Mouse (Mus musculus): ENCODE measurements around the gene Arih1. TPM values are rescaled to one million over a fixed set of nuclear protein-coding genes. Genes with fewer than 3 reads are reported as not detected.

Gene Arih1
- polyA plus RNA-seq, 1 experiment from 2014 or later: 21.2 TPM

GRCm38 (mm10) chr9:59474838-59475237 lies 11.6 kb downstream of the Arih1 start:
- H3K4me2 ChIP-seq (ENCODE audit: low read length): no peak overlapping the region
- ATAC-seq: no peak
- 89% methylated on average over 1 of the region's 1 CpGs for WGBS

GRCm38 (mm10) chr9:59473171-59473570 lies 13.2 kb downstream of the Arih1 start:
- H3K4me3 ChIP-seq (replicated peaks; ENCODE audit: low read length): no peak overlapping the region
- peaks cover 2% of the 10 kb centered on the region; the same call in 1 of the 2 replicates for H3K4me1 ChIP-seq (replicated peaks; ENCODE audit: control insufficient read depth, insufficient read depth, low read length)
- H3K4me2 ChIP-seq (ENCODE audit: low read length): no peak overlapping the region
- WGBS: 68% methylated on average over 2 of the region's 2 CpGs
- no peak overlapping the region for H3K9ac ChIP-seq (replicated peaks; ENCODE audit: low read depth, low read length)
- no peaks in the 10 kb centered on the region for H3K9me3 ChIP-seq (ENCODE audit: control insufficient read depth, low read length)
- no peak overlapping the region for H3K27ac ChIP-seq (ENCODE audit: low read length)
- ATAC-seq: no peak
- no peaks in the 10 kb centered on the region for H3K27me3 ChIP-seq (replicated peaks; ENCODE audit: control insufficient read depth, insufficient read depth, low read length)
- no peaks in the 10 kb centered on the region for H3K36me3 ChIP-seq (ENCODE audit: control insufficient read depth, insufficient read depth)

More at GRCm38 (mm10) chr9:59474838-59475237, 11.6 kb downstream of the Arih1 start:
- no peak overlapping the region for H3K27ac ChIP-seq (ENCODE audit: low read length)
- no peak overlapping the region for H3K9ac ChIP-seq (replicated peaks; ENCODE audit: low read depth, low read length)
- H3K4me1 ChIP-seq (replicated peaks; ENCODE audit: control insufficient read depth, insufficient read depth, low read length): peaks cover 2% of the 10 kb centered on the region; the same call in 1 of the 2 replicates
- H3K27me3 ChIP-seq (replicated peaks; ENCODE audit: control insufficient read depth, insufficient read depth, low read length): no peaks in the 10 kb centered on the region
- H3K9me3 ChIP-seq (ENCODE audit: control insufficient read depth, low read length): no peaks in the 10 kb centered on the region
- no peak overlapping the region for H3K4me3 ChIP-seq (replicated peaks; ENCODE audit: low read length)
- no peaks in the 10 kb centered on the region for H3K36me3 ChIP-seq (ENCODE audit: control insufficient read depth, insufficient read depth)

GRCm38 (mm10) chr9:59469446-59469845 lies 17.0 kb downstream of the Arih1 start:
- 74% methylated on average over 1 of the region's 1 CpGs for WGBS
- Histone ChIP-seq H3K4me3 (replicated peaks; ENCODE audit: low read length) (no peak overlapping the region), H3K27ac (ENCODE audit: low read length) (no peak overlapping the region), H3K36me3 (ENCODE audit: control insufficient read depth, insufficient read depth) (no peaks in the 10 kb centered on the region), H3K4me2 (ENCODE audit: low read length) (no peak overlapping the region), H3K9ac (replicated peaks; ENCODE audit: low read depth, low read length) (no peak overlapping the region), H3K4me1 (replicated peaks; ENCODE audit: control insufficient read depth, insufficient read depth, low read length) (no peaks in the 10 kb centered on the region; the same call in 1 of the 2 replicates), H3K27me3 (replicated peaks; ENCODE audit: control insufficient read depth, insufficient read depth, low read length) (no peaks in the 10 kb centered on the region), H3K9me3 (ENCODE audit: control insufficient read depth, low read length) (no peaks in the 10 kb centered on the region)
- ATAC-seq: no peak

GRCm38 (mm10) chr9:59464293-59464692 lies 22.1 kb downstream of the Arih1 start:
- Histone ChIP-seq H3K4me3 (replicated peaks; ENCODE audit: low read length) (no peak overlapping the region), H3K9me3 (ENCODE audit: control insufficient read depth, low read length) (no peaks in the 10 kb centered on the region), H3K9ac (replicated peaks; ENCODE audit: low read depth, low read length) (no peak overlapping the region), H3K27me3 (replicated peaks; ENCODE audit: control insufficient read depth, insufficient read depth, low read length) (no peaks in the 10 kb centered on the region), H3K4me1 (replicated peaks; ENCODE audit: control insufficient read depth, insufficient read depth, low read length) (no peaks in the 10 kb centered on the region), H3K27ac (ENCODE audit: low read length) (no peak overlapping the region), H3K4me2 (ENCODE audit: low read length) (no peak overlapping the region), H3K36me3 (ENCODE audit: control insufficient read depth, insufficient read depth) (no peaks in the 10 kb centered on the region)
- WGBS: 77% methylated on average over 1 of the region's 1 CpGs
- ATAC-seq: no peak

- no peaks in the 10 kb centered on the region; the same call in 1 of the 2 replicates for H3K4me1 ChIP-seq (replicated peaks; ENCODE audit: control insufficient read depth, insufficient read depth, low read length)
- ATAC-seq: no peak
- no peak overlapping the region for H3K27ac ChIP-seq (ENCODE audit: low read length)
- H3K36me3 ChIP-seq (ENCODE audit: control insufficient read depth, insufficient read depth): no peaks in the 10 kb centered on the region
- WGBS: 70% methylated on average over 4 of the region's 4 CpGs
- H3K4me3 ChIP-seq (replicated peaks; ENCODE audit: low read length): no peak overlapping the region
- no peaks in the 10 kb centered on the region for H3K27me3 ChIP-seq (replicated peaks; ENCODE audit: control insufficient read depth, insufficient read depth, low read length)
- H3K4me2 ChIP-seq (ENCODE audit: low read length): no peak overlapping the region
- no peaks in the 10 kb centered on the region for H3K9me3 ChIP-seq (ENCODE audit: control insufficient read depth, low read length)
- no peak overlapping the region for H3K9ac ChIP-seq (replicated peaks; ENCODE audit: low read depth, low read length)
These were observed 27.4 kb downstream of the Arih1 start for GRCm38 (mm10) chr9:59458997-59459510.

- H3K9me3 ChIP-seq (ENCODE audit: control insufficient read depth, low read length): no peaks in the 10 kb centered on the region
- WGBS: 100% methylated on average over 1 of the region's 1 CpGs
- no peak overlapping the region for H3K4me2 ChIP-seq (ENCODE audit: low read length)
- H3K36me3 ChIP-seq (ENCODE audit: control insufficient read depth, insufficient read depth): no peaks in the 10 kb centered on the region
- no peak for ATAC-seq
- H3K4me3 ChIP-seq (replicated peaks; ENCODE audit: low read length): no peak overlapping the region
- no peaks in the 10 kb centered on the region for H3K27me3 ChIP-seq (replicated peaks; ENCODE audit: control insufficient read depth, insufficient read depth, low read length)
- no peak overlapping the region for H3K27ac ChIP-seq (ENCODE audit: low read length)
- H3K9ac ChIP-seq (replicated peaks; ENCODE audit: low read depth, low read length): no peak overlapping the region
- no peaks in the 10 kb centered on the region; the same call in 1 of the 2 replicates for H3K4me1 ChIP-seq (replicated peaks; ENCODE audit: control insufficient read depth, insufficient read depth, low read length)
These were observed 28.0 kb downstream of the Arih1 start for GRCm38 (mm10) chr9:59458416-59458815.

GRCm38 (mm10) chr9:59457671-59458070 lies 28.7 kb downstream of the Arih1 start:
- Histone ChIP-seq H3K9me3 (ENCODE audit: control insufficient read depth, low read length) (no peaks in the 10 kb centered on the region), H3K4me1 (replicated peaks; ENCODE audit: control insufficient read depth, insufficient read depth, low read length) (no peaks in the 10 kb centered on the region; the same call in 1 of the 2 replicates), H3K4me2 (ENCODE audit: low read length) (no peak overlapping the region), H3K27ac (ENCODE audit: low read length) (no peak overlapping the region), H3K36me3 (ENCODE audit: control insufficient read depth, insufficient read depth) (no peaks in the 10 kb centered on the region), H3K9ac (replicated peaks; ENCODE audit: low read depth, low read length) (no peak overlapping the region), H3K27me3 (replicated peaks; ENCODE audit: control insufficient read depth, insufficient read depth, low read length) (no peaks in the 10 kb centered on the region), H3K4me3 (replicated peaks; ENCODE audit: low read length) (no peak overlapping the region)
- 74% methylated on average over 1 of the region's 1 CpGs for WGBS
- ATAC-seq: no peak

- Histone ChIP-seq H3K4me2 (ENCODE audit: low read length) (no peak overlapping the region), H3K9me3 (ENCODE audit: control insufficient read depth, low read length) (no peaks in the 10 kb centered on the region), H3K27ac (ENCODE audit: low read length) (no peak overlapping the region), H3K4me1 (replicated peaks; ENCODE audit: control insufficient read depth, insufficient read depth, low read length) (no peaks in the 10 kb centered on the region; the same call in 1 of the 2 replicates), H3K27me3 (replicated peaks; ENCODE audit: control insufficient read depth, insufficient read depth, low read length) (no peaks in the 10 kb centered on the region), H3K36me3 (ENCODE audit: control insufficient read depth, insufficient read depth) (no peaks in the 10 kb centered on the region), H3K4me3 (replicated peaks; ENCODE audit: low read length) (no peak overlapping the region), H3K9ac (replicated peaks; ENCODE audit: low read depth, low read length) (no peak overlapping the region)
- ATAC-seq: no peak
- 91% methylated on average over 3 of the region's 3 CpGs for WGBS
These were observed 30.9 kb downstream of the Arih1 start for GRCm38 (mm10) chr9:59455404-59456068.

- H3K27me3 ChIP-seq (replicated peaks; ENCODE audit: control insufficient read depth, insufficient read depth, low read length): no peaks in the 10 kb centered on the region
- no peak overlapping the region for H3K27ac ChIP-seq (ENCODE audit: low read length)
- no peak overlapping the region for H3K4me3 ChIP-seq (replicated peaks; ENCODE audit: low read length)
- H3K9me3 ChIP-seq (ENCODE audit: control insufficient read depth, low read length): no peaks in the 10 kb centered on the region
- H3K4me2 ChIP-seq (ENCODE audit: low read length): no peak overlapping the region
- WGBS: 89% methylated on average over 1 of the region's 1 CpGs
- no peak for ATAC-seq
- no peak overlapping the region for H3K9ac ChIP-seq (replicated peaks; ENCODE audit: low read depth, low read length)
- H3K4me1 ChIP-seq (replicated peaks; ENCODE audit: control insufficient read depth, insufficient read depth, low read length): no peaks in the 10 kb centered on the region
- peaks cover 2% of the 10 kb centered on the region; the same call in 1 of the 2 replicates for H3K36me3 ChIP-seq (ENCODE audit: control insufficient read depth, insufficient read depth)
These were observed 52.7 kb downstream of the Arih1 start for GRCm38 (mm10) chr9:59433729-59434128.

Data from forebrain, embryonic 16.5 days (tissue).